Mouse (Mus musculus): ENCODE measurements around the gene Magi2. TPM values are rescaled to one million over a fixed set of nuclear protein-coding genes. Genes with fewer than 3 reads are reported as not detected.
A peak's percentile ranks its signal among the peaks of the same experiment; 100 is the strongest.
"Not testable (repeated sequence)": the region's sequence is repeated elsewhere in the genome, so short reads cannot be mapped to it uniquely, and the experiment has no call there.

The Magi2 gene
- polyA plus RNA-seq, 1 experiment from 2014 or later: 3.2 TPM

GRCm38 (mm10) chr5:20496924-20497323 lies 1270.1 kb downstream of the Magi2 start:
- no peaks in the 10 kb centered on the region for H3K27me3 ChIP-seq (replicated peaks; ENCODE audit: control insufficient read depth, insufficient read depth, low read length)
- no peaks in the 10 kb centered on the region for H3K4me1 ChIP-seq (replicated peaks; ENCODE audit: control insufficient read depth, insufficient read depth, low read length)
- H3K27ac ChIP-seq (ENCODE audit: low read depth): no peak overlapping the region
- WGBS: 49% methylated on average over 8 of the region's 8 CpGs
- H3K4me2 ChIP-seq (ENCODE audit: low read length): no peak overlapping the region
- H3K9ac ChIP-seq (ENCODE audit: low read length): no peak overlapping the region
- no peak overlapping the region for H3K4me3 ChIP-seq (ENCODE audit: low read depth, low read length)
- no peaks in the 10 kb centered on the region for H3K36me3 ChIP-seq (ENCODE audit: control insufficient read depth, insufficient read depth, low read length)
- ATAC-seq (replicated peaks; ENCODE audit: low FRiP score, low TSS enrichment, low read depth) (no peak), DNase-seq (ENCODE audit: low spot score) (no peak)
- H3K9me3 ChIP-seq (ENCODE audit: control insufficient read depth, low read length): no peaks in the 10 kb centered on the region

GRCm38 (mm10) chr5:20499031-20499600 lies 1272.3 kb downstream of the Magi2 start:
- no peak overlapping the region for H3K4me2 ChIP-seq (ENCODE audit: low read length)
- no peaks in the 10 kb centered on the region for H3K36me3 ChIP-seq (ENCODE audit: control insufficient read depth, insufficient read depth, low read length)
- no peak overlapping the region for H3K27ac ChIP-seq (ENCODE audit: low read depth)
- no peak overlapping the region for H3K9ac ChIP-seq (ENCODE audit: low read length)
- H3K4me3 ChIP-seq (ENCODE audit: low read depth, low read length): no peak overlapping the region
- no peak for ATAC-seq (replicated peaks; ENCODE audit: low FRiP score, low TSS enrichment, low read depth)
- 54% methylated on average over 9 of the region's 9 CpGs for WGBS
- H3K4me1 ChIP-seq (replicated peaks; ENCODE audit: control insufficient read depth, insufficient read depth, low read length): no peaks in the 10 kb centered on the region
- no peaks in the 10 kb centered on the region for H3K27me3 ChIP-seq (replicated peaks; ENCODE audit: control insufficient read depth, insufficient read depth, low read length)
- DNase-seq (ENCODE audit: low spot score): no peak
- H3K9me3 ChIP-seq (ENCODE audit: control insufficient read depth, low read length): no peaks in the 10 kb centered on the region

DNA sequence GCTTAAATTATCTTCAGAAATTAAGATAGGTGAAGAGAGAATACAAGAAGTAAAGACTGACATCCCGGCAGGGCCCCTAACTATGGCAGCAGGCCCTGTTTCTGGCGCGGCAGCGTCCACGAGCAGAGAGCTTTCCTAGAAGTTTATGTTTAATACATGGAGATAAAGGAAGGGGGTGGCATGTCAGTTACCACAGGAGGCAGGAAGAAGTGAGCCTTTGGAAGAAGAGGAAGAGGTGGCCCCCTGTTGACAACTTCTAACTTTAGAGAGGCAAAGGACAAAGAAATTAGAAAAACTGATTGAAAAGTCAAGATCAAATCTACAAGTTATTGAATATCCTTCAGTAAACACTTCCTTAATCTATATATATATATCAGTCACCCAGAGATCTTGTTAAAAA lies 1281.8 kb downstream of the Magi2 start:
- 21% methylated on average over 5 of the region's 5 CpGs for WGBS
- ATAC-seq (replicated peaks; ENCODE audit: low FRiP score, low TSS enrichment, low read depth): no peak

DNA sequence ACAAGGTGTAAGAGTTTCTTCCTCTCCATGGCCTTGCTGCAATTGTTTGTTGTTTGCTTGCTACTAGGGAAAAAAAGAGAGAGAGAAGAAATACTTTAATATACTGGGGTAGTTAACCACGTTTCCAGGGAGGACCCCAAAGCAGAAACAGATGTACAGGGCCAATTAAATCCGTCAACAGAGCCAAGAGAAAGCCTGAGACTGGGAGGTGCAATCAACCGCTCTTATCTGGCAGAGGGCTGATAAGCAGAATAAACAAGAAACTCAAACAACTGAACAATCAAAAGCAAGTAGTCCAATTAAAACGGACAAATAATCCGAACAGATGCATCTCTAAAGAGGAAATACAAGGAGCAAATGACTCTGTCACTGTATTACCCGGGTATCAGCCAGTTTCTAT lies 1282.8 kb downstream of the Magi2 start:
- no peak overlapping the region for H3K4me3 ChIP-seq (ENCODE audit: low read depth, low read length)
- no peaks in the 10 kb centered on the region for H3K9me3 ChIP-seq (ENCODE audit: control insufficient read depth, low read length)
- no peaks in the 10 kb centered on the region for H3K36me3 ChIP-seq (ENCODE audit: control insufficient read depth, insufficient read depth, low read length)
- no peak for DNase-seq (ENCODE audit: low spot score)
- H3K27me3 ChIP-seq (replicated peaks; ENCODE audit: control insufficient read depth, insufficient read depth, low read length): no peaks in the 10 kb centered on the region
- WGBS: 41% methylated on average over 6 of the region's 6 CpGs
- H3K9ac ChIP-seq (ENCODE audit: low read length): no peak overlapping the region
- ATAC-seq (replicated peaks; ENCODE audit: low FRiP score, low TSS enrichment, low read depth): no peak
- H3K4me1 ChIP-seq (replicated peaks; ENCODE audit: control insufficient read depth, insufficient read depth, low read length): no peaks in the 10 kb centered on the region; the same call in 1 of the 2 replicates
- no peak overlapping the region for H3K27ac ChIP-seq (ENCODE audit: low read depth)
- no peak overlapping the region for H3K4me2 ChIP-seq (ENCODE audit: low read length)

More for the DNA sequence above, 1281.8 kb downstream of the Magi2 start:
- Histone ChIP-seq H3K4me1 (replicated peaks; ENCODE audit: control insufficient read depth, insufficient read depth, low read length) (no peaks in the 10 kb centered on the region; the same call in 1 of the 2 replicates), H3K9ac (ENCODE audit: low read length) (no peak overlapping the region), H3K36me3 (ENCODE audit: control insufficient read depth, insufficient read depth, low read length) (no peaks in the 10 kb centered on the region), H3K4me2 (ENCODE audit: low read length) (no peak overlapping the region), H3K27me3 (replicated peaks; ENCODE audit: control insufficient read depth, insufficient read depth, low read length) (no peaks in the 10 kb centered on the region), H3K4me3 (ENCODE audit: low read depth, low read length) (no peak overlapping the region), H3K9me3 (ENCODE audit: control insufficient read depth, low read length) (no peaks in the 10 kb centered on the region), H3K27ac (ENCODE audit: low read depth) (no peak overlapping the region)
- DNase-seq (ENCODE audit: low spot score): no peak

DNA sequence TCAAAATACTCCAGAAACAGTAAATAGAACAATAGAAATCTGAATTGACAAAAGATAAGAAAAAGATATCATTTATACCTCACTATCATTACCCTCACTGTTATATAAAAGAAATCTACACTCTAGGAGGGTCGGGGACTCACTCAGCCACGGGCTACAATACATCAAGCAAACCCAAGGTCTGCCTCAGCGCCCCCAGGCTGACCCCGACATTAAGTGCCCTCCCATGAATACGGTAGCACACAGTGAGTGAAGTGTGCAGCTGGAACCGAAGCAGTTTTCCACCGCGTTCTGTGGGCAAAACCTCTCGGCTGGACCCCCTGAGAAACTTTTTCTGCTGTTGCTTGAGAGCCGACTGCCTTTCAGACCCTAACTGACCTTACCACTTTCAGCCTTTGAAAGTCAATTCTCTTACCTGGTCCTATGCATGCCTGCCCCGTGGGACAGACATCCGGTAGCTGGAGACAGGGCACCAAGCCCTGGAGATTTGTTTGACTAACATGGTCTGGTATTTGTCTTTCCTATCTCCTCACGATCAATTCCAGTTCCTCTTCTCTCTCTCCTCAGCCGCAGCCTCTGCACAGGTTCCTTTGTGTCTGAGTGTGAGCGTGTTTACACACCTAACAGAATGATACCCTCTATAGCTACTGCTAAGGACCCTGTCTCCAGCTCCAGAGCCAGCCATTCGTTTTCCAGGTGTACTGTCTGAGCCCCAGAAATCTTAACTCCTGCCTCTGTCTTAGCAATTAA lies 1285.7 kb downstream of the Magi2 start:
- WGBS: 11% methylated on average over 16 of the region's 16 CpGs
- H3K27ac ChIP-seq (ENCODE audit: low read depth): no peak overlapping the region
- ATAC-seq (replicated peaks; ENCODE audit: low FRiP score, low TSS enrichment, low read depth): no peak
- no peak overlapping the region for H3K4me3 ChIP-seq (ENCODE audit: low read depth, low read length)
- H3K9me3 ChIP-seq (ENCODE audit: control insufficient read depth, low read length): no peaks in the 10 kb centered on the region
- H3K36me3 ChIP-seq (ENCODE audit: control insufficient read depth, insufficient read depth, low read length): no peaks in the 10 kb centered on the region
- H3K27me3 ChIP-seq (replicated peaks; ENCODE audit: control insufficient read depth, insufficient read depth, low read length): no peaks in the 10 kb centered on the region
- DNase-seq (ENCODE audit: low spot score): no peak
- H3K4me1 ChIP-seq (replicated peaks; ENCODE audit: control insufficient read depth, insufficient read depth, low read length): no peaks in the 10 kb centered on the region; the same call in 1 of the 2 replicates
- H3K9ac ChIP-seq (ENCODE audit: low read length): no peak overlapping the region
- H3K4me2 ChIP-seq (ENCODE audit: low read length): peak overlapping the region; percentile 15; the same call in 1 of the 2 replicates

- no peaks in the 10 kb centered on the region for H3K36me3 ChIP-seq (ENCODE audit: control insufficient read depth, insufficient read depth, low read length)
- WGBS: 74% methylated on average over 9 of the region's 9 CpGs
- no peak overlapping the region for H3K4me3 ChIP-seq (ENCODE audit: low read depth, low read length)
- H3K27me3 ChIP-seq (replicated peaks; ENCODE audit: control insufficient read depth, insufficient read depth, low read length): no peaks in the 10 kb centered on the region
- no peak overlapping the region for H3K9ac ChIP-seq (ENCODE audit: low read length)
- H3K4me2 ChIP-seq (ENCODE audit: low read length): no peak overlapping the region
- H3K9me3 ChIP-seq (ENCODE audit: control insufficient read depth, low read length): no peaks in the 10 kb centered on the region
- H3K27ac ChIP-seq (ENCODE audit: low read depth): no peak overlapping the region
- no peak for ATAC-seq (replicated peaks; ENCODE audit: low FRiP score, low TSS enrichment, low read depth)
- DNase-seq (ENCODE audit: low spot score): no peak
- no peaks in the 10 kb centered on the region for H3K4me1 ChIP-seq (replicated peaks; ENCODE audit: control insufficient read depth, insufficient read depth, low read length)
These were observed 1294.8 kb downstream of the Magi2 start for GRCm38 (mm10) chr5:20521639-20522038.

DNA sequence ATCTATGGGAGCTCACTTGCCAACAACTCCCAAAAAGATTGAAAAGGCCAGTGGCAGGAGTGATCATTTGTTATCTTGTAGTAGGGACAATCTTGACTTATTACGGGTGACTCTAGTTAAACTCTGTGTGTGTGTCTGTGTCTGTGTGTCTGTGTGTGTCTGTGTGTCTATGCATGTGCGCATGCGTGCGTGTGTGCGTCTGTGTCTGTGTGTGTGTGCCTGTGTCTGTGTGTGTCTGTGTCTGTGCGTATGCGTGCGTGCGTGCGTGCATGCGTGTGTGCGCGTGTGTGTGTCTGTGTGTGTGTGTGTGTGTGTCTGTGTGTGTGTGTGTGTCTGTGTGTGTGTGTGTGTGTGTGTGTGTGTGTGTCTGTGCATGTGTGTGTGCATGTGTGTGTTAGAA lies 1295.2 kb downstream of the Magi2 start:
- H3K27me3 ChIP-seq (replicated peaks; ENCODE audit: control insufficient read depth, insufficient read depth, low read length): no peaks in the 10 kb centered on the region
- no peak overlapping the region for H3K27ac ChIP-seq (ENCODE audit: low read depth)
- no peaks in the 10 kb centered on the region for H3K36me3 ChIP-seq (ENCODE audit: control insufficient read depth, insufficient read depth, low read length)
- no peak for ATAC-seq (replicated peaks; ENCODE audit: low FRiP score, low TSS enrichment, low read depth)
- H3K4me2 ChIP-seq (ENCODE audit: low read length): no peak overlapping the region
- H3K4me3 ChIP-seq (ENCODE audit: low read depth, low read length): no peak overlapping the region
- WGBS: 92% methylated on average over 13 of the region's 13 CpGs
- DNase-seq (ENCODE audit: low spot score): no peak
- no peaks in the 10 kb centered on the region for H3K4me1 ChIP-seq (replicated peaks; ENCODE audit: control insufficient read depth, insufficient read depth, low read length)
- H3K9me3 ChIP-seq (ENCODE audit: control insufficient read depth, low read length): no peaks in the 10 kb centered on the region
- no peak overlapping the region for H3K9ac ChIP-seq (ENCODE audit: low read length)

DNA sequence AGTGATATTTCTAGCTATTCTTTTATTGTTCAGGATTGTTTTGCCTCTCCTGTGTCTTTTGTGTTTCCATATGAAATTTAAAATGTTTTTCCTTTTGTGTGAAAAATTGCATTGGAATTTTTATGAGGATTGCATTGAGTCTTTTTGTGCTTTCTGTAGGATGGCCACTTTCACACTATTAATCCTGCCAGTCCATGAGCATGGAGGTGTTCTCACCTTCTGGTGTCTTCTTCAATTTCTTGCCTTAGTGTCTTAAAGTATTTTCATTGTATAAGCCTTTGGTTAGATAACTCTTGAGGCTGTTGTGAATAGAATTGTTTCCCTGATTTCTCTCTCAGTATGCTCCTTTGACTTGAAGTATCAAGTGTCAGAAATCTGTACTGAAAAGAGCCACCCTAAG lies 1296.9 kb downstream of the Magi2 start:
- Histone ChIP-seq H3K27ac (ENCODE audit: low read depth) (no peak overlapping the region), H3K9ac (ENCODE audit: low read length) (no peak overlapping the region), H3K36me3 (ENCODE audit: control insufficient read depth, insufficient read depth, low read length) (no peaks in the 10 kb centered on the region), H3K9me3 (ENCODE audit: control insufficient read depth, low read length) (no peaks in the 10 kb centered on the region), H3K4me2 (ENCODE audit: low read length) (no peak overlapping the region), H3K4me1 (replicated peaks; ENCODE audit: control insufficient read depth, insufficient read depth, low read length) (no peaks in the 10 kb centered on the region), H3K27me3 (replicated peaks; ENCODE audit: control insufficient read depth, insufficient read depth, low read length) (no peaks in the 10 kb centered on the region), H3K4me3 (ENCODE audit: low read depth, low read length) (no peak overlapping the region)
- DNase-seq (ENCODE audit: low spot score) (no peak), ATAC-seq (replicated peaks; ENCODE audit: low FRiP score, low TSS enrichment, low read depth) (no peak)

- not testable (repeated sequence) for H3K27ac ChIP-seq (ENCODE audit: low read depth); H3K27me3 ChIP-seq (replicated peaks; ENCODE audit: control insufficient read depth, insufficient read depth, low read length); H3K9me3 ChIP-seq (ENCODE audit: control insufficient read depth, low read length); H3K4me2 ChIP-seq (ENCODE audit: low read length); H3K36me3 ChIP-seq (ENCODE audit: control insufficient read depth, insufficient read depth, low read length); ATAC-seq (replicated peaks; ENCODE audit: low FRiP score, low TSS enrichment, low read depth); H3K4me1 ChIP-seq (replicated peaks; ENCODE audit: control insufficient read depth, insufficient read depth, low read length); H3K9ac ChIP-seq (ENCODE audit: low read length); H3K4me3 ChIP-seq (ENCODE audit: low read depth, low read length); DNase-seq (ENCODE audit: low spot score)
- WGBS: 90% methylated on average over 1 of the region's 4 CpGs
These were observed 1299.8 kb downstream of the Magi2 start for GRCm38 (mm10) chr5:20526588-20526987.
